Mouse (Mus musculus) E14TG2a.4 (cell line): ENCODE results near the gene Nckipsd.

Experiments
- CTCF ChIP-seq: conservative IDR thresholded peaks from 2 replicates; pipeline ENCODE4 v1.5.1; 2014; ENCODE audit warnings: low read length
- POU5F1 ChIP-seq: IDR thresholded peaks from 2 replicates; pipeline ENCODE4 v1.6.1; 2014; ENCODE audit warnings: low read length, borderline replicate concordance

GRCm38 (mm10) chr9:108832390-108833108, 24.4 kb downstream of the Nckipsd start:
- TF ChIP-seq CTCF (no peak), POU5F1 (no peak)
